Mouse (Mus musculus) heart, embryonic 14.5 days (tissue): Measurements from ENCODE around the gene Cldnd1. TPM values are rescaled to one million over a fixed set of nuclear protein-coding genes. Genes with fewer than 3 reads are reported as not detected.

Source experiments
- ATAC-seq: fragments of 200-750 bp; cut with Nextera tagmentation; 2 replicates; pipeline ENCODE4 v1.8.0; 2017; ENCODE audit warnings: low read depth, moderate TSS enrichment; ENCODE audit not compliant: insufficient number of reproducible peaks, insufficient read depth, low FRiP score
- H3K27ac ChIP-seq, 2 experiments: fragments of 200-500 bp in 1 of 2; fragments of 300-500 bp in 1 of 2; sonication (generic) in 1 of 2; replicated peaks in 1 of 2; 2 replicates each; pipeline ENCODE4 v1.5.1; 2012 to 2014; ENCODE audit warnings: low read depth in 2 of 2, low read length in 2 of 2, control low read depth in 1 of 2, mild to moderate bottlenecking in 1 of 2, mixed read lengths in 1 of 2; ENCODE audit not compliant: control insufficient read depth in 1 of 2, insufficient read depth in 1 of 2
- H3K27me3 ChIP-seq: fragments of 300-500 bp; sonication (generic); 2 replicates; pipeline ENCODE4 v1.6.1; 2014; ENCODE audit warnings: mild to moderate bottlenecking, low read length, control low read depth; ENCODE audit not compliant: control insufficient read depth, insufficient read depth
- H3K36me3 ChIP-seq: fragments of 300-500 bp; sonication (generic); 2 replicates; pipeline ENCODE4 v1.6.1; 2014; ENCODE audit warnings: mild to moderate bottlenecking, control low read depth, low read length, mixed read lengths; ENCODE audit not compliant: control insufficient read depth, insufficient read depth
- H3K4me1 ChIP-seq, 2 experiments: fragments of 200-500 bp in 1 of 2; fragments of 300-500 bp in 1 of 2; sonication (generic) in 1 of 2; 2 replicates each; pipeline ENCODE4 v1.6.1; 2012 to 2014; ENCODE audit warnings: low read length in 2 of 2, control low read depth in 1 of 2, mixed read lengths in 1 of 2; ENCODE audit not compliant: control insufficient read depth in 2 of 2, insufficient read depth in 2 of 2
- H3K4me2 ChIP-seq: fragments of 300-500 bp; sonication (generic); 2 replicates; pipeline ENCODE4 v1.6.1; 2014; ENCODE audit warnings: mild to moderate bottlenecking, low read length
- H3K4me3 ChIP-seq, 2 experiments: fragments of 200-500 bp in 1 of 2; fragments of 300-500 bp in 1 of 2; sonication (generic) in 1 of 2; 2 replicates each; pipeline ENCODE4 v1.5.1; 2012 to 2014; ENCODE audit warnings: low read length in 2 of 2, mild to moderate bottlenecking in 2 of 2, control low read depth in 1 of 2, low read depth in 1 of 2, moderate library complexity in 1 of 2; ENCODE audit not compliant: control insufficient read depth in 1 of 2, insufficient read depth in 1 of 2
- H3K9ac ChIP-seq: fragments of 300-500 bp; sonication (generic); 2 replicates; pipeline ENCODE4 v1.6.1; 2014; ENCODE audit warnings: mild to moderate bottlenecking, low read length
- H3K9me3 ChIP-seq: fragments of 300-500 bp; sonication (generic); 2 replicates; pipeline ENCODE4 v1.6.1; 2016; ENCODE audit warnings: low read length, control low read depth; ENCODE audit not compliant: control insufficient read depth
- WGBS: fragments of 180-500 bp; shearing (Covaris S2); extraction: QIAGEN DNeasy Blood & Tissue Kit; methylation state at CpG from one replicate; pipeline ENCODE4 v1.1.7; 2014; 5-methylcytosine and 5-hydroxymethylcytosine counted together
- polyA plus RNA-seq: library from polyadenylated mRNA; unstranded; fragments of >200 nt; fragmentation: Nextera tagmentation; extraction: Ambion mirVana; gene quantifications from 2 replicates; pipeline ENCODE4 v1.2.1, GENCODE M21; 2014

The Cldnd1 gene
- polyA plus RNA-seq, 1 experiment from 2014 or later, result 111 TPM

DNA sequence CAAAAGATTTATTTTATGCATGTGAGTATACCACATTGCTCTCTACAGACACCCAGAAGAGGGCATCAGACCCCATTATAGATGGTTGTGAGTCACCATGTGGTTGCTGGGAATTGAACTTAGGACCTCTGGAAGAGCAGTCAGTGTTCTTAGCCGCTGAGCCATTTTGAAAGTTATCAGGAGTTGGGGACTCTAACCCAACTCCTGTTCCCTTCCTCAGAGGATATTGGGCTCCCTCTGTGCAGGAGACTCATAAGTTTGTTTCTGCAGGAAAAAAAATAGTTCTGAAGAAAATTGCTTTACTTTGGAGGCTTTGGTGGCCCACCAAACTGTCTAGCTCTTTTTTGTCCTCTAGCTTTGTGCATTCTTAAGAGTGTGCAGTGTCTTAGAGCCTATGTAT lies 39.2 kb upstream of the Cldnd1 start:
- 86% methylated on average over 1 of the region's 1 CpGs for WGBS

DNA sequence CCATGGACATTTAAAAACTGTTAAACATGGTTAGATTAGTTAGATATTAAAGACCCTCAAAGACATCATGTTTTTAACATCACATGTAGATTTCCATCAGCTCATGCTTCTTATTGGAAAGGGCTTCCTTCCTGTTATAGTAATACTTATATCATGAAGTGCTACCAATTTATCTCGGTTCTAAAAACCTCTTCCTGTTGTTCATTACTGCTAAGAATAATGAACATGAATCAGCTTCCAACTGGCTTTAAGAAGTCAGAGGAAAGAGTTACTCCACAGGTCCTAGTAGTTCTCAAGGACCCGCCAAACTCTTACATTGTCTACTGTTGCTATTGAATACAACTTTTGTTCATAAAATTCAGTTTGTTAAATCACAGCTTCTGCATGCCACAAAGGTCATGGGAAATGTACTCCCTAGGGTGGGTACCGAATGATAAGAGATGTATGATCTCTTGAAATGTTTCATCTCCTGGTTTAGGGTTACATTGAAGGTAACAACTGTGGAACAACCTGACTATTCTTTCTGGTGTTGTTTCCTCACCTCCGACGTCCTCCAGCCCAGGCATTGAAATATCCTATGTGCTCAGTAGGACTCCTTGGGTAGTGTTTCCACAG lies 38.0 kb upstream of the Cldnd1 start:
- Histone ChIP-seq H3K9me3 (0 out of 2 replicates have a peak, but pooled peaks cover 2% of the 10 kb centered on the region), H3K27me3 (no peaks in the 10 kb centered on the region), H3K36me3 (no peaks in the 10 kb centered on the region), H3K27ac (no peak overlapping the region), H3K4me1 (peaks cover 2 to 8% of the 10 kb centered on the region in 2 experiments; a peak in 3 of 4 replicates), H3K4me3 (no peak overlapping the region), H3K4me2 (no peak overlapping the region), H3K9ac (no peak overlapping the region)
- no peak for ATAC-seq
- 75% methylated on average over 5 of the region's 5 CpGs for WGBS

More for the DNA sequence above, 39.2 kb upstream of the Cldnd1 start:
- Histone ChIP-seq H3K4me2 (no peak overlapping the region), H3K9me3 (0 out of 2 replicates have a peak, but pooled peaks cover 2% of the 10 kb centered on the region), H3K9ac (no peak overlapping the region), H3K27me3 (no peaks in the 10 kb centered on the region), H3K4me3 (no peak overlapping the region), H3K4me1 (peaks cover 2 to 8% of the 10 kb centered on the region in 2 experiments; a peak in 3 of 4 replicates), H3K36me3 (no peaks in the 10 kb centered on the region), H3K27ac (no peak overlapping the region)
- no peak for ATAC-seq

DNA sequence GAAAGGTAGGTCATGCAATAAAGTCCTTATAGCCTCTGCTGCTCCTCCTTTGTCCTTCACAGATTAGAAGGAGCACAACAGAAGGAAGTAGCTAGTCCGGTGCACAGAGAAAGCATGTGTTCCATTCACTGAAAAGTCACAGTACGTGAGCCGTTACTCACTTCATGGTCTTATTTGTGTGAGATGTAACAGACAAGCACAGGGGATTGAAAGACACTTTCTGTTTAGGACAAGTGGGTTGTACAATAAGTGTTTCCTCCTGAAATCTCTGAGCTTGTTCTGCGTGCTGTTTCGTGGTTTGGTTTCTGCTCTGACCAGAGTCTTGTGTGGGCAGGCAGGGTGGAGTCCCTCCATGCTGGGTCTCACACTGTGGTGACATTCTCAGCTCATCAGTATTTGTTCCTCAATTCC lies 37.4 kb upstream of the Cldnd1 start:
- WGBS, result 78% methylated on average over 5 of the region's 5 CpGs
- Histone ChIP-seq H3K27me3 (no peaks in the 10 kb centered on the region), H3K9ac (no peak overlapping the region), H3K36me3 (no peaks in the 10 kb centered on the region), H3K4me1 (peaks cover 2 to 8% of the 10 kb centered on the region in 2 experiments; a peak in 3 of 4 replicates), H3K4me2 (no peak overlapping the region), H3K9me3 (0 out of 2 replicates have a peak, but pooled peaks cover 2% of the 10 kb centered on the region), H3K27ac (no peak overlapping the region), H3K4me3 (no peak overlapping the region)
- ATAC-seq, result no peak

DNA sequence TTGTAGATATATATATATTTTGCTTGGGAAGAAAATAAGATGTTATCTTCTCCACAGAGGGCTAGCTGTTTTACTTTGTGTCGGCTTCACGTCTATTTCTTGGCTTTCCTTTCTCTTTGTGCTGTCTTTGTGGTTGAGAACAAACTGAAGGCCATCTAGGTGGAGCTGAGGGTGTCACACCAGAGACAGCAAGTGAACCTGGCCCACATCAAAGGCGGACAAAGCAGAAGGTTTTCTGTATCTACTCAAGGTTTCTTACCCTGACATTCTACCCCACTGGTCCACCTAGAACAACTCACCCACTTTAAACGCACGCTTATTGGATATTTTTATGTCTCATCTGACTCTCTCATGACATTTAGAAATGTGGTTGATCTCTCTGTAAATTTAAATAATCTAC lies 33.6 kb upstream of the Cldnd1 start:
- H3K36me3 ChIP-seq, result no peaks in the 10 kb centered on the region

DNA sequence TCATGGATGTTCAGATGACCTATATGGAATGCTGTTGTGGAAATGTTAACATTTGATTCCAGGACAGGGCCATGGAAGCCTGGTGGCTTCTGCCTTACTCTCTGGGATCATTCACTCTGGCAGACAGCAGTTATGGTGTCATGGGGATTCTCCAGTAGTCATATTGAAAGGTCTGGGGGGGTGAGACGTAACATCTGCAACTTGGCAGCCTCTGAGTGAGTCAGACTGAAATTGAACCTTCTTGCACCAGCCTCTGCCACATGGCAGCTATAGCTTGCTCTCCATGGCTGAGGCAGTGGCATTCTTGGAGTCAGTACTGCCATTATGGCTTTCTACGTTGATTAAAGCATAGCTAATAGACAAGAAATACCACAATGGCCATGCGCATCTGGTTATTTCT lies 30.9 kb upstream of the Cldnd1 start:
- ATAC-seq, result no peak
- Histone ChIP-seq H3K4me1 (no peaks in the 10 kb centered on the region; a peak in 1 of 4 replicates), H3K9me3 (no peaks in the 10 kb centered on the region), H3K27me3 (no peaks in the 10 kb centered on the region), H3K27ac (no peak overlapping the region), H3K4me2 (no peak overlapping the region), H3K9ac (no peak overlapping the region), H3K36me3 (no peaks in the 10 kb centered on the region), H3K4me3 (no peak overlapping the region)
- WGBS, result 84% methylated on average over 3 of the region's 3 CpGs

More for the DNA sequence above, 33.6 kb upstream of the Cldnd1 start:
- Histone ChIP-seq H3K4me2 (no peak overlapping the region), H3K4me3 (no peak overlapping the region), H3K27me3 (no peaks in the 10 kb centered on the region), H3K9ac (no peak overlapping the region), H3K9me3 (no peaks in the 10 kb centered on the region), H3K27ac (no peak overlapping the region), H3K4me1 (no peaks in the 10 kb centered on the region)
- ATAC-seq, result no peak
- WGBS, result 88% methylated on average over 5 of the region's 5 CpGs

DNA sequence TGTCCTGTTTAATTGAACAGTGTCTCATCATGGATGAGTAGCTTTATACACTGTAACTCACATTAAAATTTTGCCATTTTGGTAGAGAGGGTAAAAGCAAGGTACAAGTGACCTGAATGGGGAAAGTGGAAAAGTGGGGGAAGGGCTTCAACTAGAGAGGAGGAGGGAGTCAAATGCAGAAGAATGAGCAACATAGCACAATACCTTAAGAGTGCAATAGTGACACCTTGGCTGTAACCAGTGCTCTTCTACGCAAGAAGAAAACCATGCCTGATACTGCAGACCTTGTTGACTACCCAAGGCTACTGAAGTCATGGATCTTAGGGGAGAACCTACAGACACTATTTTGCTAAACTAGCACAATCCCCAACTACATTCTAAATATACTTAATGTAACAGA lies 30.4 kb upstream of the Cldnd1 start:
- H3K4me3 ChIP-seq, result no peak overlapping the region
- no peak overlapping the region for H3K9ac ChIP-seq
- WGBS, result 89% methylated on average over 1 of the region's 1 CpGs
- no peaks in the 10 kb centered on the region for H3K27me3 ChIP-seq
- no peak overlapping the region for H3K4me2 ChIP-seq
- H3K4me1 ChIP-seq, result no peaks in the 10 kb centered on the region; a peak in 1 of 4 replicates
- H3K27ac ChIP-seq, result no peak overlapping the region
- no peaks in the 10 kb centered on the region for H3K9me3 ChIP-seq
- ATAC-seq, result no peak
- H3K36me3 ChIP-seq, result no peaks in the 10 kb centered on the region

DNA sequence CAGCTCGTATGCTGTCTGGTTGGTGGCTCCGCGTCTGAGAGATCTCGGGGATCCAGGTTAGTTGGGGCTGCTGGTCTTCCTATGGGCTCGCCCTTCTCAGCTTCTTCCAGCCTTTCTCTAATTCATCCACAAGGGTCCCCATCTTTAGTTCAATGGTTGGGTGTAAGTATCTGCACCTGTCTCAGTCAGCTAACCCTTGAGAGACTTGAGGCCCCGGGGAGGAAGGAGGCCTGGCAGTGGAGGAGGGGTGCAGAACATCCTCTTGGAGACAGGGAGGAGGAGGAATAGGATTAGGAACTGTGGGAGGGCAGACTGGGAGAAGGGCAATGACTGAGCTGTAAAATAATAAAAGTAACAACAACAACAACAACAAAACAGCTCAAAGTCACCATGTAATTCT lies 27.5 kb upstream of the Cldnd1 start:
- H3K9me3 ChIP-seq, result no peaks in the 10 kb centered on the region
- H3K4me1 ChIP-seq, result peaks cover 2 to 11% of the 10 kb centered on the region in 2 experiments
- H3K36me3 ChIP-seq, result no peaks in the 10 kb centered on the region
- no peaks in the 10 kb centered on the region for H3K27me3 ChIP-seq
- 82% methylated on average over 6 of the region's 6 CpGs for WGBS
- no peak overlapping the region for H3K9ac ChIP-seq
- H3K4me2 ChIP-seq, result no peak overlapping the region
- ATAC-seq, result no peak
- H3K4me3 ChIP-seq, result no peak overlapping the region
- no peak overlapping the region for H3K27ac ChIP-seq
